Mouse (Mus musculus) heart, postnatal 0 days (tissue): ENCODE measurements around the gene Rd3l.

Source experiments
- CTCF ChIP-seq: IDR thresholded peaks from 2 replicates; pipeline ENCODE4 v1.5.1; 2016; ENCODE audit warnings: antibody characterized with exemption, control low read depth, low read depth
- EP300 ChIP-seq: IDR thresholded peaks from 2 replicates; pipeline ENCODE4 v1.6.1; 2016; ENCODE audit warnings: antibody characterized with exemption, low read depth

GRCm38 (mm10) chr12:111932513-111932912 is 48.6 kb downstream of the Rd3l start:
- TF ChIP-seq CTCF = no peak
- TF ChIP-seq EP300 = no peak
